Mouse (Mus musculus) urinary bladder, adult 18-20 months (tissue): ENCODE results near the gene Polr2j.
"Not testable (repeated sequence)": the region's sequence is repeated elsewhere in the genome, so short reads cannot be mapped to it uniquely, and the experiment has no call there.

ENCODE experiments used
- DNase-seq, 2 experiments: peaks; one replicate each; pipeline ENCODE4 v3.0.0; 2022; ENCODE audit warnings: low spot score in 2 of 2, mixed read lengths in 2 of 2

Gene Polr2j

DNA sequence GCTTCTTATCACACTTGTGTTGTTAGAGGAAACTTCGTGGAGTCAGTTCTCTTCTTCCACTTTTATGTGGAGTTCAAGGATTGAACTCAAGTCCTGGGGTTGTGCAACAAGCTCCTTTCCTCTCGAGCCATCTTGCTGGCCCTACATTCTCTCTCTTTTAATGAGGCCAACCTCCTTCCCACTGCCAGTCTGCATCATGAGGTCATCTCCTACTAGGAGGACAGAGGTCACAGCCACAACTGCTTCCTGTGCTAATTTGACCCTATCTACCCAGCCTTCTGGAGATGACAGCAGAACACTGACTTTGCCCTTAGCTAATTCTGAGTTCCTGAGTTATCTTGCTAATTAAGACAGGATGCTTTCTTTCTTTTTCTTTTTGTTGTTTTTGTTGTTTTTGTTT lies 7.9 kb upstream of the Polr2j start:
- DNase-seq = no peak

DNA sequence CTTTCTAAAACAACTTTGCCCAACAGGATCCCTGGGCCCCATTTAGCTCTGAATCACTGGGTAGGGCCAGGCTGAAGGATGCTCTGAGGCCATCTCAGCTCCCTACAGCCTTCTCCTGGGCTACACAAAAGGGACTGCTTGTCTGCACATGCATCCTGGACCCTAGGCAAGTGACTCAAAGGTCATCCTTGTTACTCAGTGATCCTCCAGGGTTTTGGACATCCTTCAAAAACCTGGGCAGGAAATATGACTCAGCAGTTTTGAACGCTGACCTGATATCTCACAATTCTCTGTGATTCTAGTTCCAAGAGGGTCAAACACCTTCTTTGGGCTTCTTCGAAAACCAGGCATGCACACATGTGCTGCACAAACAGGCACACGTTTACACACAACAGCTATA lies 7.4 kb upstream of the Polr2j start:
- DNase-seq = no peak

DNA sequence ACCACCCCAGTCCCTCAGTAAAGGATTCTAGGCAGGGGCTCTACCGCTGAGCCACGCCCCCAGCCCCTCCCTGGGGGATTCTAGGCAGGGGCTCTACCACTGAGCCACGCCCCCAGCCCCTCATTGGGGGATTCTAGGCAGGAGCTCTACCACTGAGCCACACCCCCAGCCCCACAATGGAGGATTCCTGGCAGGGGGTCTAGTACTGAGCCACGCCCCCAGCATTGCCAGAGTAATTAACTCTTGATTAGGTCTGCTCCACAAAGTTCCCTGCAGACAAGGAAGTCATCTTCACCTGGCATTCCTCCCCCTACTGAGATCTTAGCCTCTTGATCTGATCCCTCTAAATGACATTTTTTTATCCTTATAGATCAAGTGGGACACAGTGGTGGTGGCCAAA lies 2.9 kb upstream of the Polr2j start:
- DNase-seq = not testable (repeated sequence)

DNA sequence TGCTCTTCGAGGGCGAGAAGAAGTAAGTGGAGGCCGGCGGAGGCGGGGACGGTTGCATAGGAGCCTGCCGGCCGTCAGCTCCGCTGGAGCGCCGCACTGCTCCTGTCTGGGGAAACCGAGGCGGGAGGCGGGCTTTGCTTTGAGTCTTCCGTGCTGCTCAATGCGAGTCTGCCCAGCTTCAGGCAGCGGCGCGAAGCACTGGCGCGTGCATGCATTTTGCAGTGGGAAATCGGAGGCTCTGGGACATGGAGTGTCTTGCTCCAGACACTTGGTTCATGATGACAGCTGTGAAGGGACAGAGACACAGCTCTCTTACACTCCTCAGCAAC lies 317 bp downstream of the Polr2j start:
- DNase-seq = no peak

DNA sequence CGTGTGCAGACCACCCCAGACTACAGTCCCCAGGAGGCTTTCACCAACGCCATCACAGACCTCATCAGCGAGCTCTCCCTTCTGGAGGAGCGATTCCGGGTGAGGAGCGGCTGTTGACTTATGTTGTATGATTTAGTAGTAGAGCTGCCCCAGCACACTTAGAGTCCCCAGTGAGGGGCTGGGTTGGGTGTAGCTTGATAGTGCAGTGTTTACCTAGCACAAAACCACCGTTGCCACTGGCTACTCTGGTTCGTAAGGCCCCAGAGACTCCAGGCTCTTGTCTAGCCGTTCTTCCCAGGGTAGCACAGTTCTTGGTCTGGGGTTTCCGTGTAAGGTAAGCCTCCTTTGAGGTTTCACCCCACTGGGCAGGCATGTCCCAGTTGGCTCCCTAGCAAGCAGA lies 5.7 kb downstream of the Polr2j start:
- DNase-seq = no peak

DNA sequence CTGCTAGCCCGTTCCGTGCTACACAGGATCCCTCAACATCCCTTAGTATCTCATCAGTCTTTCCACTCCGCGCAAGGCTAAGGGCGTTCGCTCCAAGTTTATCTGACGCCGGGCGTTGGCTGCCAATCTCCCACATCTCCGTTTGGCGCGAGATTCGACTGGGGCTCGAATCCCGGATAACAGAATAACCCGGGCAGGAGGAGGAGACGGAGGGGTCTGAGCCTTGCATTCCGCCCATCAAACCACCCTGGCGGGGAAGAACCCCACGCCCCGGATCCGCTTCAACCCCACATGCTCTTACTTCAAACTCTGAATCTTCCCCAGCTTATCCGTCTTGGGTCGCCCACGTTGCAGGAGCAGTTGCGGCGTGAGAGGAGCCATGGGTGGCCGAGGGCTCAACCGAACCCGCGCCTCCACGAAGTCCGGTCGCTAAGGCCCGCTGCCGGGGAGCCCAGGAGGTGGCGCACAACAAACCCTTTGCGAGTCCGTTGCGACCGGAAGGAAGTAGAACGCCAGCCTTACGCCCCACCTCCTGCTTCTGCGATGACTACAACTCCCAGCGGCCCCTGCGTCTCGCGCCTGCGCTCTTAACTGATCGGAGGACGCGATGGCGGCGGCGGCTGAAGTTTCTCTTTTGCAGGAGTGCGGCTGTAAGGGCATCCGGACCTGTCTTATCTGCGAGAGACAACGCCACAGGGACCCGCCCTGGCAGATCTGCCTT lies 19.3 kb downstream of the Polr2j start, which contains the start of the genes Lrwd1 and Alkbh4:
Gene Lrwd1, minus strand, starts transcription at position 504 of the 721 bp plus-strand sequence.
Gene Alkbh4, plus strand, starts transcription at position 576 of the 721 bp plus-strand sequence.
- peak; percentile 92 to 93 for DNase-seq

DNA sequence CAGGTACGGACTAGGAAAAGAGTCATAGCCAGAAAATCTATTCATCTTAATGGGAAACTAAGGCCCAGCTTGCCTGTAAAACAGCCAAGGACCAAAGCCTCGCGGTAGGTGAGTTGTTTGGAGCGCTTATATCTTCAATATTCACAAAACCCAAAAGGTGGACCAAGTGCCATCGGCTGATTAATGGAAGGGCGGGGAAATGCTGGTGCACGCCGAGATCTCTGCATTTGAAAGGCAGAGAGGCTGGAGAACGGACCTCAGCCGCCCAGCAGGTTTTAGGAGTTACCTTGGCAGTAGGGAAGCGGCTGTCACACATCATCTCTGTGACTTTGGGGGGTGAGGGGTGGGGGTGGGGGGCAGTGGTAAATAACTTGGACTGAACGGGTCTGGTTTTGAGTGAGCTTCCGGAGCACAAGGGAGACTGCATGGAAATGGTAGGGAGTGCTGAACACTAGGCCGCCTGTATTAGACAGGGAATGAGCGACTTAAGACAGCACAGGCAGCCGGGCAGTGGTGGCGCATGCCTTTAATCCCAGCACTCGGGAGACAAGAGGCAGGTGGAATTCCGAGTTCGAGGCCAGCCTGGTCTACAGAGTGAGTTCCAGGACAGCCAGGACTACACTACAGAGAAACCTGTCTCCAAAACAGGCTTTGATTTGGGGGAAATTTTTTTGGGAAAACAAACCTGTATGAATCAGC lies 20.0 kb downstream of the Polr2j start:
- no peak for DNase-seq

DNA sequence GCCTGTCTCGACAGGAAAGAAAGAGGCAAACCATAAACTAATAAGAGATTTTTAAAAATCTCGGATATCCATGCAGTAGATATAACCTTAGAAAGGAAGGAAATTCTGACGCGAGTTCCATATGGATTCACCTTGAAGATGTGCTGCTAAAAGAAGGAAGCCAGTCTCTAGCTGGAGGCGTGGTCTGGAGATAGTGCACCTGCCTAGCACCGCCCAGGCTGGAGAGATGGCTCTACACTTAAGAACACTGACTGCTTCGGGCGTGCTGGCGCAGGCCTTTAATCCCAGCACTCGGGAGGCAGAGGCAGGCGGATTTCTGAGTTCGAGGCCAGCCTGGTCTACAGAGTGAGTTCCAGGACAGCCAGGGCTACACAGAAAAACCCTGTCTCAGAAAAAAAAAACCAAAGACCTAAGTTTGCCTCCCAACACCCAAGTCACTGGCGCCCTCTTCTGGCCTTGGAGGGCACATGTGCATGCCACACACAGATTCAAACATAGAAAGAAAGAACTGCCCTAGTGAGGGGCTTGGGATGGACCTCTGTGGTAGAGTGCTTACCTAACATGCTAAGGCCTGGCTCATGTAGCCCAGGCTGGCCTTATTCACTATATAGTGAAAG lies 21.3 kb downstream of the Polr2j start:
- DNase-seq = no peak

DNA sequence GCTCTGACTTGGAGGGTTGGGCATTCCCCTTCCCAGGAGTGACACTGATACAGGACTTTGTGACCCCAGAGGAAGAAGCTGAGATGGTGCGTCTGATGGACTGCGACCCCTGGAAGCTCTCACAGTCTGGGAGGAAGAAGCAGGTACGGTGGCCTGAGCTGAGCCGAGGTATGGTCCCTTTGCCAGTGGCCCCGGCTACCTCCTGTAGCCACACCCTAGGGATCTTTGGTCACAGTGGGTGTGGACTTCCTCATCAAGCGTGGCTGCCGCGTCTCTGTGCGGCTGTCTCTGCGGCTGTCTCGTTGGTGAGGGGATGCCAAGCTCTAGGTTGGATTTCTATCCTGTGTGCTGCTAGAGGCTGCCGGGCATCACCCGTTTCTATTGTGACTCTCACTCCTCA lies 23.0 kb downstream of the Polr2j start:
- DNase-seq = no peak

DNA sequence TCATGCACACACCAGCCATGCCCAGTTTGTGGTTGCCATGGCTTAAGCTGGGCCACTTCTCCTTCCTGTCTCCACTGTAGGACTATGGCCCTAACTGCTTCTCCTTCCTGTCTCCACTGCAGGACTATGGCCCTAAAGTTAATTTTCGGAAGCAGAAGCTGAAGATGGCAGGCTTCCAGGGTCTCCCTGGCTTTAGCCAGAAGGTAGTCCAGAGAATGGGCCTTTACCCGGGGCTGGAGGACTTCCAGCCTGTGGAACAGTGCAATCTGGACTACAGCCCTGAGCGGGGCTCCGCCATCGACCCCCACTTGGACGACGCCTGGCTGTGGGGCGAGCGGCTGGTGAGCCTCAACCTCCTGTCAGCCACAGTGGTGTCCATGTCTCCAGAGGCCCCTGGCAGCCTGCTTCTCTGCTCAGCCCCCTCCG lies 23.6 kb downstream of the Polr2j start:
- DNase-seq = no peak

DNA sequence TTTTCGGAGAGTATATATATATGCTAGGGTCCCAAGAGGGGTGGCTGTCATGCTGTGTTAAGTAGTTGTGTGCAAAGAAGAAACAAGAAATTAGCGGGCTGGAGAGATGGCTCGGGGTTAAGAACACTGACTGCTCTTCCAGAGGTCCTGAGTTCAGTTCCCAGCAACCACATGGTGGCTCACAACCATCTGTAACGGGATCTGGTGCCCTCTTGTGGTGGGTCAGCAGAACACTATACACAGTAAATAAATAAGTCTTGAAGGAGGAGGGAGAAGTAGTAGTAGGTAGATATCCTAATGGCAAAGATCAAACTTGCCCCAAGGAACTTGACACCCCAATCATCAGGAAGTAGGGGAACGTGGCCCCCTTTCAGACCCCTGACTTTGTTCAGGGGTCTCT lies 26.3 kb downstream of the Polr2j start:
- no peak for DNase-seq

DNA sequence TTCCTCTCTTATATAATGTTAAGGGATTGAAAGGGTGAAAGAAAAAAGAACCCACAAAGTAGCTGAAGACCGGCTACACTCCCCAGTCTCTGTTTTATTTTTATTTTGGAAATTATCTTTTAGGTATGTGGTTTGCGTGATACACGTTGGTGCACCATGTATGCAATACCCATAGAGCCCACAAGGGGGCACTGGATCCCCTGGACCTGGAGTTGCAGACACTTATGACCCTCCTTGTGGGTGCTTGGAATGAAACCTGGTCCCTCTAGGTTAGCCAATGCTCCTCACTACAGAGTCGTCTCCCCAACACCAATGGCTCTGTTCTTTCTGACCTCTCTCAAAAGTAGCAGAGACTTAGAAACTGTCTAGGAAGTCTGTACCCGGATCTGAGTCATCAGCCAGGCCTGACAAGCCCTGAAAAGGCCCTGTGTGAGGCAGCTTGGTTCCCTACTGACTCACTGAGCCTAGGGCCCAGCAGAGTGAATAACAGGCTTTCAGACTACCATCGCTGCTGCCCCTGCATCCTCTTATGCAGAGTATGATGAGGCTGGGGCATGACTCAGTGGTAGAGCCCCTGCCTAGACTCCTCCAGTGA lies 26.8 kb downstream of the Polr2j start:
- no peak for DNase-seq

DNA sequence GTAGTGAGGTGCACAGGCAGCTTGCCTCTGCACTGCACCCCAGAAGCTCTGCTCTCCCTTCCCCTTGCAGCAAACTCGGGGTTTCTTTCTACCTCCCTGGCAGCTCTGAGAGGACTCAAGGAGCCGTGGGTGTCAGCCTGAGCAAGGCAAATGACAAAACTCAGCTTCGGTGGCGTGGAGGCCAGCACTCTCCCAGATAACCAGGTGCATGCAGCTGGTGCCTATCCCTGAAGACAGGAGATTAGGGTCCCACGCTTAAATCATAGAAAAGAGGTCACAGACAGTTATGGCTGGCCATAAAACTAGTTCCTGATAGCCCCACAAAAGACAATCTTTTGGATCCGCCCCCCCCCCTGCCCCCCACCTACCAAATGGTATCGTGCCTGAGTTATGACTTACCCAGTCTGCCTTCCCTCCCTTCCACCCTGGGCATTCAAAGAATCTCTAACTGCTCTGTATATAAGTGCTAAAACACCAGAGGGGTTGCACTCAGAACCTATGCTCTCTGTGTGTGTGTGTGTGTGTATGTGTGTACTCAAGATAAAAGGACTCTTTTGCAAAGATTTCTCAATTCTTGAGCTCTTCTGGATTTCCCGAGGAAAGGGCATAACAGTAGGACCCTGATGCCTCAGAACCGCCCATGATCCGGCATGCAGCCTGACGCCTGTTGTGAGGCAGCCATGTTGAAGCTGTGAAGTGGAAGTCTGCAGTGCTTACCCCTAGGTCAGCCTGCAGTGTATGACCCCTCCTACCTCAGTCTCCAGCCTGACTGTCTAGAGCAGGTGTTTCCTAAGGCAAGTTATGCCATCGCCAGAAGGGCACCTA lies 28.4 kb downstream of the Polr2j start:
- no peak for DNase-seq

DNA sequence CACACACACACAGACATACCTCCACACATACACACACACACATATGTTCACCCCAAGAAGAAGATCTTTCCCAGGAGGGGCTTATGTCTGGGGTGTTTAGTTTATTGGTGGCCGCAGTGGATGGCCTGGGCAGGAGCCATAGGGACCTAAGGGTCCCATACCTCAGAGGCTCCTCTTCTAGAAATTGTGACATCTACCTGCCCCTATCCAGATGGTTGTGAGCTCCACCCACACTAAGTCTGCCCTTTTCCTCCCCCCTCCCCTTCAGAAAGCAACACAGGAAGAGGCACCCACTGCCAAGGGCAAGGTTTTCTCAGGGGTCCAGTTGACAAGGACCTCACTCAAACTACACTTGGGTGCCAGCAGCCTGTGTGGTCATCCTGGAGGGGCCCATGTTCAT lies 30.5 kb downstream of the Polr2j start:
- no peak for DNase-seq

DNA sequence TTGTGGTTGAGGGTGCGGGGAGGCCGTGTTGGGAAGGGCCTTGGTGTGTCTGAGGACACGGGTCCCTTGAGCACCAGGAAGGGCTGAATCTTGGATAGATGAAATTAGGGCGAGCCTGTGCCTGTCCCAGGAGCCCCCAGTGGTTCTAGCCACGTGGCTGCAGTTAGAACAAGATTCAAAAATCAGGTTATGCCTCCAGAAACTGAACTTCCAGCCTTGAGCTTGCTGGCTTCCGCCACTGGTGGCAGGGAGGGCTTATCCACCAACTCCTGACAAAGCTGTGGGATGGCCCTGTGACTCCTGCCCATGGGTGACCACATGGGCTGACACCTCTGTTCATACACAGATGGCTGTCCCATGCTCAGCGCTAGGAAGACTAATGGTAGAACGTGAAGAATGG lies 31.3 kb downstream of the Polr2j start:
- DNase-seq = no peak

DNA sequence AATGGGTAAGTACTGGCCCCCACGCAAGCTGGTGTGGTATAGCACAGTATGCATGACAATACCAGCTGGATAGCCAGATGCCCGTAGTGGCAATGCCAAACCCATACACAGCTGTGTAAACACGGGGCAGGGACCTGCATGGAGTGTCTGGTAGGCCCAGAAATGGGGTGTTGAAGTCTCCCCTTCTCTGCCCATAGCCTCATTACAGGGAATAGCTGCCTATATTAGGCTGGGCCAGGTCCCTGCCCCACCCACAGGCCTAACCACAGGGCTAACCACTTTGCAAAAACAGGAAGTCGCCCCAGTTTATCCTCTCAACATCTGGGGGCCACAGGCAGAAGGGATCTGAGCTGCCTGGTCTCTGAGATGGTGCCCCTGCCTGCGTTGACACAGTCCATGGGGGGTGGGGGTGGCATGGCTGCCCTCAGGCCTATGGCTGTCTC lies 32.7 kb downstream of the Polr2j start:
- DNase-seq = not testable (repeated sequence)

DNA sequence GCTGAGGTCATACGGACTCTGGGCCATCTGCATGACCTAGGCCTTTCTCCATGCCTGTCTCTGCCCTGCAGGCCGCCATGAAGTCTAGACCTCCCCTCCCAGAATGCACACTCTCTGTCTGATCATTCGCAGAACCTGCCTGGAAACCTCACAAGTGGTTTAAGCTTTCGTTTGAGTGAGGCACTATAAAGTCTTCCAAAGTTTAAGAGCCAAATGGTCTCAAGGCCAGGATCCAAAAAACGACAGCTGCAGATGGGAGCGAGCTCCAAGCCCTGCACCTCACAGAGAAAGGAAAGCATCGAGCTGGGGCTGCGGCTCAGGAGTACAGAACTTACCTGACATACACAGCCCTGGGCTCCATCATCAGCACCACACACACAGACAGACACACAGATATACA lies 35.9 kb downstream of the Polr2j start:
- no peak for DNase-seq

DNA sequence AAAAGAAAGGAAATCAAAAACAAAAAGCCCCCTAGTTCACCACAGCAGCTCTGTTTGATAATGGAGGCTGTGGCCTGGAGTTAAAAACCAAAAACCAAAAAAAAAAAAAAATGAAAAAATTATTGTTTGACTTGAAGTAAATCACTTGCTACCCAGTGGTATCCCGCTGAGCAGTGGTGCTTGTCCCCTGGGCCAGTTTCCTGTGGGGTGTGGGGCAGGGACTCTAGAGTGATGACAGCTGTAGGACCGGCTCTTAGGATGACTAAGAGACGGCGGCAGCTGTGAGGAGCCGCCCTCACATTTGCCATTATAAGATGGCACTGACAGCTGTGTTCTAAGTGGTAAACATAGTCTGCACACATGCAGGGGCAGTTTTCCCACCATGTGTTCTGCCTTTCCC lies 39.0 kb downstream of the Polr2j start:
- no peak for DNase-seq

DNA sequence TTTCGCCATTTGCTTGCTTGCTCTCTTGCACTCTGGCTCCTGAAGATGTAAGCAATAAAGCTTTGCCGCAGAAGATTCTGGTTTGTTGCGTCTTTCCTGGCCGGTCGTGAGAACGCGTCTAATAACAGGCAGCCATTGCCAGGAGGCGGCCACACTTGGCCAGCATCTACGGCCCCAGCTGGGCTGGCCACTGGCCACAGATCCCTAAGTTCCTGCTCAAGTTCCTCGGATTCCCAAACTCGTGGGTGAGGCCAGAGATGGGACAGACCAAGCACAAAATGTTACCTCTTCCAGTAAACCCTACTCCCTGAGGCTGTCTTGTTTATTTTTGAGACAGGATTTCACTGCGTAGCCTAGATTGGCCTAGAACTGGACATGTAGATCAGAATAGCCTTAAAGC lies 43.7 kb downstream of the Polr2j start:
- DNase-seq = peak in 1 of 2 experiments; percentile 44

DNA sequence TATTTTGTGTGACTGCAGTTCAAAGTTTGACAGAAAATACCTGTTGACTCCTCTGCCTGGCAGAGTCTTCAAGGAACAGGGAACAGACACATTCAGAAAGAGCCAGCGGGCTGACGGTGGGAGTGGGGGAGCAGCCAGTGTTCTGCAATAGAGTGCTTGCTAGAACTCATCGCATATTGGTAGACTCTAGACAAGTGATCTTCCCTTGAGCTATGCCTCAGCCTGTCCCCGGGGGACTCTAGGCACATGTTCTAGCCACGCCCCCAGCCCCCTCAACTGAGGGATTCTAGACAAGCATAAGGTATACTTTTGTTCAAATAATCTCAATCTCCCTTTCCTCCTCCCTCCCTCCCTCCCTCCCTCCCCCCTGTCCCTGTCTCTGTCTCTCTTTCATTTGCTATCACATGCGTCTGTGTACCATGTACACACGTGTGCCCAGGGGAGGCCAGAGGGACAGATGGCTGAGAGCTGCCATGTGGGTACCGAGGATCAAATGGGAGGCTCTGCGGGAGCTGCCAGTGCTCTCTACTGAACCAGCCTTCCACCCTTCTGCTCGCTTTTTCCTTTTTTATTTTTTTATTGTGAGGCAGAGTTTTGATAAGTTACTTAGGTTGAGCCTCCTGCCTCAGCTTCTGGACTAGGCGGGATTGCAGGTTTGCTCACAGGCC lies 47.5 kb downstream of the Polr2j start:
- DNase-seq = no peak

DNA sequence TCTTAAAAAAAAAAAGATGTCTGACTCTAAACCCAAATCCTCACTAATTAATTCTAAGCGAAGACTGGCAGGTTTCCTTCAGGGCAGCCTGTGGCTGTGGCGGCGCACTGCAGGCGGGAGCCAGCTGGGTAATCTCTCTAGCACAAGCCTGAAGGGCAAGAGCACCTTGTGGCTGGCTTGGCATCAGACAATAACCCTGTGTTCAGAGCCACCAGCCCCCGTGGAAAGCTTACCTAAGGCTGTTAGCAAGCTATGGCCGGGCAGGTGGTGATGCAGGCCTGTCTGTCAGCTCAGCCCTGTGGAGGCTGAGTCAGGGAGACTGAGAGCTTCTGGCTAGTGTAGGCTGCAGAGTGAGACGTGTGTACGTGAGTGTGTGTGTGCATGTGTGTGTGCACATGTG lies 48.8 kb downstream of the Polr2j start:
- no peak for DNase-seq
